Mouse (Mus musculus): ENCODE measurements around the gene Xrn2.

- TF ChIP-seq GATA1 (IDR thresholded peaks at IDR 0.05; ENCODE audit: borderline replicate concordance, low read length) = no peak
- no peak for TF ChIP-seq POLR2AphosphoS5 (IDR thresholded peaks at IDR 0.05; ENCODE audit: insufficient replicate concordance, low read depth, low read length)
- TF ChIP-seq CTCF (IDR thresholded peaks at IDR 0.05; ENCODE audit: low read depth, low read length) = no peak
- no peak for TF ChIP-seq GATA2 (IDR thresholded peaks at IDR 0.05; ENCODE audit: borderline replicate concordance, low read depth, low read length)
Measured at GRCm38 (mm10) chr2:147011474-147012140, 1.2 kb upstream of the Xrn2 start.

All from G1E (cell line).